Mouse (Mus musculus) embryonic stem cell, embryonic (primary cell): ENCODE results near the gene Plac1.
"Not testable (repeated sequence)": the region's sequence is repeated elsewhere in the genome, so short reads cannot be mapped to it uniquely, and the experiment has no call there.

Source experiments
- CTCF ChIA-PET, 4 experiments: fragments of 300-600 bp in 2 of 4; fragments of 350-600 bp in 2 of 4; sonication (Branson Sonifier 250); formaldehyde crosslinking; loops; one replicate each; lab custom pipeline; 2022; ENCODE audit warnings: inconsistent platforms in 2 of 4; lab: Charles Lee
- POLR2A ChIA-PET, 4 experiments: fragments of 300-600 bp in 2 of 4; fragments of 350-600 bp in 2 of 4; sonication (Branson Sonifier 250); formaldehyde crosslinking; loops; one replicate each; lab custom pipeline; 2022; ENCODE audit warnings: antibody characterized with exemption in 4 of 4, inconsistent platforms in 1 of 4; lab: Charles Lee

The Plac1 gene

GRCm38 (mm10) chrX:53029559-53029958 lies 210.4 kb downstream of the Plac1 start:
- CTCF ChIA-PET: no interaction called here
- POLR2A ChIA-PET: interaction anchor here in 1 of 4 experiments (0.7 kb wide), 1 partner anchor 8 kb away, joined by 3 read pairs; no protein-coding TSS in a partner anchor

- ChIA-PET POLR2A (interaction anchor here in 2 of 4 experiments (0.5 to 0.9 kb wide), 2 partner anchors 11 to 286 kb away, joined by 3 to 7 read pairs; no protein-coding TSS in a partner anchor), CTCF (interaction anchor here in 3 of 4 experiments (0.6 to 1.2 kb wide), 4 partner anchors 10 to 33 kb away, joined by 3 to 15 read pairs (median 3); no protein-coding TSS in a partner anchor)
Observed at GRCm38 (mm10) chrX:53025471-53026223, 214.3 kb downstream of the Plac1 start.

GRCm38 (mm10) chrX:53024268-53024667 lies 215.6 kb downstream of the Plac1 start:
- POLR2A ChIA-PET: interaction anchor here in 3 of 4 experiments (0.7 to 1.4 kb wide), 4 partner anchors 15 to 1065 kb away, joined by 3 to 4 read pairs (median 3); partner anchors contain the start of gene Fam122b (in 1 of the 3)
- CTCF ChIA-PET: not testable (repeated sequence)

- ChIA-PET CTCF (interaction anchor here in 2 of 4 experiments (0.6 to 1.0 kb wide), 2 partner anchors 18 to 553 kb away, joined by 3 read pairs; no protein-coding TSS in a partner anchor), POLR2A (no interaction called here)
Observed at GRCm38 (mm10) chrX:53023021-53023420, 216.9 kb downstream of the Plac1 start.
